Mouse (Mus musculus) neural tube, embryonic 11.5 days (tissue): ENCODE data around the gene Ilk. TPM values are rescaled to one million over a fixed set of nuclear protein-coding genes. Genes with fewer than 3 reads are reported as not detected.
A peak's percentile ranks its signal among the peaks of the same experiment; 100 is the strongest.

Experiments
- ATAC-seq: fragments of 200-750 bp; cut with Nextera tagmentation; 2 replicates; pipeline ENCODE4 v1.8.0; 2017; ENCODE audit warnings: moderate number of reproducible peaks, mild to moderate bottlenecking, moderate TSS enrichment, moderate library complexity; ENCODE audit not compliant: insufficient read depth, low FRiP score, low TSS enrichment
- DNase-seq: peaks from one replicate; pipeline ENCODE4 v3.0.0-alpha.2; 2015; ENCODE audit warnings: low spot score
- H3K27ac ChIP-seq: fragments of 300-500 bp; sonication (generic); 2 replicates; pipeline ENCODE4 v1.5.1; 2014; ENCODE audit warnings: low read depth, mild to moderate bottlenecking, low read length
- H3K27me3 ChIP-seq: fragments of 300-500 bp; sonication (generic); 2 replicates; pipeline ENCODE4 v1.6.1; 2014; ENCODE audit warnings: mild to moderate bottlenecking, low read length, mixed read lengths; ENCODE audit not compliant: control insufficient read depth, insufficient read depth
- H3K36me3 ChIP-seq: fragments of 300-500 bp; sonication (generic); 2 replicates; pipeline ENCODE4 v1.6.1; 2014; ENCODE audit warnings: mild to moderate bottlenecking, low read length, moderate library complexity, mixed read lengths; ENCODE audit not compliant: control insufficient read depth, insufficient read depth
- H3K4me1 ChIP-seq: fragments of 300-500 bp; sonication (generic); 2 replicates; pipeline ENCODE4 v1.6.1; 2014; ENCODE audit warnings: low read length, mixed read lengths; ENCODE audit not compliant: control insufficient read depth, insufficient read depth
- H3K4me2 ChIP-seq: fragments of 300-500 bp; sonication (generic); 2 replicates; pipeline ENCODE4 v1.6.1; 2014; ENCODE audit warnings: low read depth, mild to moderate bottlenecking, moderate library complexity
- H3K4me3 ChIP-seq: fragments of 300-500 bp; sonication (generic); 2 replicates; pipeline ENCODE4 v1.5.1; 2014; ENCODE audit warnings: low read depth, low read length
- H3K9ac ChIP-seq: fragments of 300-500 bp; sonication (generic); 2 replicates; pipeline ENCODE4 v1.6.1; 2014; ENCODE audit warnings: mild to moderate bottlenecking, low read length
- H3K9me3 ChIP-seq: fragments of 300-500 bp; sonication (generic); 2 replicates; pipeline ENCODE4 v1.6.1; 2016; ENCODE audit warnings: low read length; ENCODE audit not compliant: control insufficient read depth
- WGBS: fragments of 180-500 bp; shearing (Covaris S2); extraction: QIAGEN DNeasy Blood & Tissue Kit; methylation state at CpG from one replicate; pipeline ENCODE4 v1.1.7; 2014; 5-methylcytosine and 5-hydroxymethylcytosine counted together
- polyA plus RNA-seq: library from polyadenylated mRNA; unstranded; fragments of >200 nt; fragmentation: Nextera tagmentation; extraction: Ambion mirVana; gene quantifications from 2 replicates; pipeline ENCODE4 v1.2.1, GENCODE M21; 2014

The Ilk gene
- polyA plus RNA-seq, 1 experiment from 2014 or later, result 270 TPM

GRCm38 (mm10) chr7:105751491-105752433, 15.4 kb downstream of the Ilk start, which contains the start of gene Tpp1:
Gene Tpp1 (minus strand): TSS chr7:105752235.
- Histone ChIP-seq H3K36me3 (peaks cover 28% of the 10 kb centered on the region), H3K4me3 (peak within 1 kb of the TSS; percentile 55), H3K4me1 (peaks cover 3% of the 10 kb centered on the region; the same call in 1 of the 2 replicates), H3K27ac (no peak within 1 kb of the TSS), H3K27me3 (no peaks in the 10 kb centered on the region), H3K9ac (peak within 1 kb of the TSS; percentile 68), H3K4me2 (peak within 1 kb of the TSS; percentile 69), H3K9me3 (no peaks in the 10 kb centered on the region)
- ATAC-seq (peak; percentile 95), DNase-seq (peak; percentile 85)
- WGBS, result 24% methylated on average over 20 of the region's 20 CpGs

GRCm38 (mm10) chr7:105752716-105753115, 16.3 kb downstream of the Ilk start:
- H3K27me3 ChIP-seq, result no peaks in the 10 kb centered on the region
- no peak overlapping the region for H3K4me2 ChIP-seq
- WGBS, result 84% methylated on average over 2 of the region's 2 CpGs
- H3K36me3 ChIP-seq, result peaks cover 30% of the 10 kb centered on the region
- H3K9me3 ChIP-seq, result no peaks in the 10 kb centered on the region
- no peak overlapping the region for H3K9ac ChIP-seq
- no peak overlapping the region for H3K27ac ChIP-seq
- H3K4me3 ChIP-seq, result no peak overlapping the region
- no peak for DNase-seq
- H3K4me1 ChIP-seq, result peaks cover 3% of the 10 kb centered on the region; the same call in 1 of the 2 replicates
- no peak; the same call in 1 of the 2 replicates for ATAC-seq

GRCm38 (mm10) chr7:105753281-105753680, 16.9 kb downstream of the Ilk start:
- no peak overlapping the region for H3K9ac ChIP-seq
- peaks cover 3% of the 10 kb centered on the region; the same call in 1 of the 2 replicates for H3K4me1 ChIP-seq
- no peaks in the 10 kb centered on the region for H3K27me3 ChIP-seq
- WGBS, result 88% methylated on average over 10 of the region's 10 CpGs
- H3K9me3 ChIP-seq, result no peaks in the 10 kb centered on the region
- no peak overlapping the region for H3K4me3 ChIP-seq
- no peak for ATAC-seq
- H3K27ac ChIP-seq, result no peak overlapping the region
- H3K36me3 ChIP-seq, result peaks cover 35% of the 10 kb centered on the region
- DNase-seq, result no peak
- H3K4me2 ChIP-seq, result no peak overlapping the region

GRCm38 (mm10) chr7:105761813-105762484, 25.6 kb downstream of the Ilk start:
- no peak overlapping the region for H3K4me2 ChIP-seq
- WGBS, result 18% methylated on average over 43 of the region's 51 CpGs
- H3K27me3 ChIP-seq, result peaks cover 23% of the 10 kb centered on the region
- ATAC-seq (0 out of 2 replicates have a peak, but pooled peaks have one; percentile 11), DNase-seq (peak; percentile 19)
- no peaks in the 10 kb centered on the region for H3K9me3 ChIP-seq
- H3K27ac ChIP-seq, result no peak overlapping the region
- no peaks in the 10 kb centered on the region for H3K4me1 ChIP-seq
- no peak overlapping the region for H3K4me3 ChIP-seq
- H3K36me3 ChIP-seq, result peaks cover 50% of the 10 kb centered on the region
- no peak overlapping the region for H3K9ac ChIP-seq

- no peak for ATAC-seq
Observed at GRCm38 (mm10) chr7:105762517-105763270, 26.3 kb downstream of the Ilk start.

GRCm38 (mm10) chr7:105764331-105764730, 27.9 kb downstream of the Ilk start:
- Histone ChIP-seq H3K36me3 (peaks cover 32% of the 10 kb centered on the region), H3K27ac (no peak overlapping the region), H3K4me1 (peaks cover 12% of the 10 kb centered on the region), H3K9ac (no peak overlapping the region), H3K4me2 (no peak overlapping the region), H3K27me3 (peaks cover 23% of the 10 kb centered on the region), H3K9me3 (no peaks in the 10 kb centered on the region), H3K4me3 (no peak overlapping the region)
- 92% methylated on average over 11 of the region's 11 CpGs for WGBS
- ATAC-seq (no peak), DNase-seq (no peak)

More at GRCm38 (mm10) chr7:105762517-105763270, 26.3 kb downstream of the Ilk start:
- H3K27me3 ChIP-seq, result peaks cover 23% of the 10 kb centered on the region
- no peak overlapping the region for H3K9ac ChIP-seq
- DNase-seq, result no peak
- H3K27ac ChIP-seq, result no peak overlapping the region
- H3K4me1 ChIP-seq, result 0 out of 2 replicates have a peak, but pooled peaks cover 3% of the 10 kb centered on the region
- WGBS, result 19% methylated on average over 55 of the region's 55 CpGs
- no peak overlapping the region for H3K4me3 ChIP-seq
- H3K9me3 ChIP-seq, result no peaks in the 10 kb centered on the region
- H3K4me2 ChIP-seq, result no peak overlapping the region
- H3K36me3 ChIP-seq, result peaks cover 44% of the 10 kb centered on the region

GRCm38 (mm10) chr7:105767729-105768165, 31.4 kb downstream of the Ilk start:
- Histone ChIP-seq H3K27me3 (peaks cover 19% of the 10 kb centered on the region), H3K4me1 (peaks cover 12% of the 10 kb centered on the region), H3K9me3 (no peaks in the 10 kb centered on the region), H3K9ac (no peak overlapping the region), H3K4me3 (no peak overlapping the region), H3K27ac (peak overlapping the region; percentile 27; the same call in 1 of the 2 replicates), H3K4me2 (no peak overlapping the region), H3K36me3 (peaks cover 36% of the 10 kb centered on the region)
- ATAC-seq, result no peak
- WGBS, result 12% methylated on average over 6 of the region's 6 CpGs
- no peak for DNase-seq

- Histone ChIP-seq H3K27ac (no peak overlapping the region), H3K4me3 (no peak overlapping the region), H3K4me2 (no peak overlapping the region), H3K4me1 (peaks cover 14% of the 10 kb centered on the region), H3K36me3 (peaks cover 26% of the 10 kb centered on the region), H3K27me3 (0 out of 2 replicates have a peak, but pooled peaks cover 2% of the 10 kb centered on the region), H3K9me3 (no peaks in the 10 kb centered on the region), H3K9ac (no peak overlapping the region)
- ATAC-seq (no peak), DNase-seq (no peak)
- WGBS, result 91% methylated on average over 3 of the region's 3 CpGs
Observed at GRCm38 (mm10) chr7:105769959-105770358, 33.6 kb downstream of the Ilk start.
